Mouse (Mus musculus) liver, adult 2 months (tissue): Measurements from ENCODE around the gene N4bp1.

ENCODE experiments used
- CTCF ChIP-seq: fragments of 200-500 bp; IDR thresholded peaks from 2 replicates; pipeline ENCODE4 v1.5.1; 2011; ENCODE audit warnings: low read depth, low read length, control low read depth
- POLR2A ChIP-seq: fragments of 200-500 bp; IDR thresholded peaks from 2 replicates; pipeline ENCODE4 v1.6.1; 2011; ENCODE audit warnings: low read length, control low read depth; ENCODE audit not compliant: insufficient read depth; ENCODE audit errors: extremely low read depth

GRCm38 (mm10) chr8:86825674-86826448, 59.2 kb downstream of the N4bp1 start:
- TF ChIP-seq CTCF, result no peak
- no peak for TF ChIP-seq POLR2A
